Mouse (Mus musculus): ENCODE data around the gene Prdm10. TPM values are rescaled to one million over a fixed set of nuclear protein-coding genes. Genes with fewer than 3 reads are reported as not detected.

Prdm10 gene
- total RNA-seq, 2 experiments from 2014 or later, result 26.0 to 27.0 TPM

- intact Hi-C loops (cut with DNase I), result no loop called here
- no peak for DNase-seq
Observed at GRCm38 (mm10) chr9:31262226-31263105, 17.9 kb upstream of the Prdm10 start.

GRCm38 (mm10) chr9:31266013-31266659 lies 14.2 kb upstream of the Prdm10 start:
- intact Hi-C loops (cut with DNase I), result no loop called here
- no peak for DNase-seq

GRCm38 (mm10) chr9:31271221-31272015 lies 8.9 kb upstream of the Prdm10 start:
- intact Hi-C loops (cut with DNase I), result no loop called here

GRCm38 (mm10) chr9:31272160-31272559 lies 8.2 kb upstream of the Prdm10 start:
- no peak for DNase-seq
- intact Hi-C loops (cut with DNase I), result no loop called here

More at GRCm38 (mm10) chr9:31271221-31272015, 8.9 kb upstream of the Prdm10 start:
- DNase-seq, result no peak

- intact Hi-C loops (cut with DNase I), result no loop called here
- DNase-seq, result no peak
Observed at GRCm38 (mm10) chr9:31278651-31279050, 1.7 kb upstream of the Prdm10 start.

GRCm38 (mm10) chr9:31279306-31279705 lies 1.0 kb upstream of the Prdm10 start:
- intact Hi-C loops (cut with DNase I), result no loop called here
- DNase-seq, result no peak

GRCm38 (mm10) chr9:31279885-31280365 lies 413 bp upstream of the Prdm10 start:
- intact Hi-C loops (cut with DNase I), result loop anchor here (2.0 to 5.0 kb wide), 2 partner anchors 37 to 69 kb away; partner anchors contain the start of gene Aplp2
- DNase-seq, result no peak

- intact Hi-C loops (cut with DNase I), result loop anchor here (2.0 to 5.0 kb wide), 2 partner anchors 36 to 70 kb away; partner anchors contain the start of gene Aplp2
- DNase-seq, result peak; percentile 80
Observed at GRCm38 (mm10) chr9:31281011-31281662, 799 bp downstream of the Prdm10 start.

- peak; percentile 33 for DNase-seq
- intact Hi-C loops (cut with DNase I), result loop anchor here (2.0 to 5.0 kb wide), 2 partner anchors 36 to 71 kb away; partner anchors contain the start of gene Aplp2
Observed at GRCm38 (mm10) chr9:31281663-31282015, 1.3 kb downstream of the Prdm10 start.

GRCm38 (mm10) chr9:31282536-31282935 lies 2.2 kb downstream of the Prdm10 start:
- no peak for DNase-seq
- intact Hi-C loops (cut with DNase I), result loop anchor here (5.0 kb wide), 1 partner anchor 35 kb away; no protein-coding TSS in a partner anchor

- DNase-seq, result no peak
- intact Hi-C loops (cut with DNase I), result loop anchor here (5.0 kb wide), 1 partner anchor 34 kb away; no protein-coding TSS in a partner anchor
Observed at GRCm38 (mm10) chr9:31283044-31283443, 2.7 kb downstream of the Prdm10 start.

GRCm38 (mm10) chr9:31283911-31284310 lies 3.6 kb downstream of the Prdm10 start:
- intact Hi-C loops (cut with DNase I), result loop anchor here (5.0 kb wide), 1 partner anchor 33 kb away; no protein-coding TSS in a partner anchor

GRCm38 (mm10) chr9:31290201-31290862 lies 10.0 kb downstream of the Prdm10 start:
- intact Hi-C loops (cut with DNase I), result no loop called here
- no peak for DNase-seq

More at GRCm38 (mm10) chr9:31283911-31284310, 3.6 kb downstream of the Prdm10 start:
- DNase-seq, result no peak

GRCm38 (mm10) chr9:31291978-31292377 lies 11.6 kb downstream of the Prdm10 start:
- no peak for DNase-seq
- intact Hi-C loops (cut with DNase I), result no loop called here

GRCm38 (mm10) chr9:31293208-31293607 lies 12.9 kb downstream of the Prdm10 start:
- intact Hi-C loops (cut with DNase I), result no loop called here
- no peak for DNase-seq

- intact Hi-C loops (cut with DNase I), result no loop called here
- DNase-seq, result no peak
Observed at GRCm38 (mm10) chr9:31295311-31295710, 15.0 kb downstream of the Prdm10 start.

GRCm38 (mm10) chr9:31296293-31296692 lies 16.0 kb downstream of the Prdm10 start:
- intact Hi-C loops (cut with DNase I), result no loop called here
- no peak for DNase-seq

- intact Hi-C loops (cut with DNase I), result no loop called here
Observed at GRCm38 (mm10) chr9:31298751-31299150, 18.4 kb downstream of the Prdm10 start.

GRCm38 (mm10) chr9:31300525-31300924 lies 20.2 kb downstream of the Prdm10 start:
- no peak for DNase-seq
- intact Hi-C loops (cut with DNase I), result no loop called here

More at GRCm38 (mm10) chr9:31298751-31299150, 18.4 kb downstream of the Prdm10 start:
- no peak for DNase-seq

Measured in left cerebral cortex, postnatal 4 days (tissue).